Mouse (Mus musculus) heart, embryonic 10.5 days (tissue): ENCODE results near the gene Rfk. TPM values are rescaled to one million over a fixed set of nuclear protein-coding genes. Genes with fewer than 3 reads are reported as not detected.

Experiments used
- DNase-seq: peaks from one replicate; pipeline ENCODE4 v3.0.0-alpha.2; 2017; ENCODE audit warnings: low spot score
- H3K27ac ChIP-seq: fragments of 300-500 bp; sonication (generic); 2 replicates; pipeline ENCODE4 v1.5.1; 2016; ENCODE audit warnings: mild to moderate bottlenecking
- H3K27me3 ChIP-seq: fragments of 300-500 bp; sonication (generic); 2 replicates; pipeline ENCODE4 v1.6.1; 2016; ENCODE audit warnings: mild to moderate bottlenecking; ENCODE audit not compliant: poor library complexity, insufficient read depth, severe bottlenecking
- H3K36me3 ChIP-seq: fragments of 300-500 bp; sonication (generic); 2 replicates; pipeline ENCODE4 v1.6.1; 2016; ENCODE audit warnings: mild to moderate bottlenecking, moderate library complexity
- H3K4me1 ChIP-seq: fragments of 300-500 bp; sonication (generic); 2 replicates; pipeline ENCODE4 v1.6.1; 2016; ENCODE audit warnings: mild to moderate bottlenecking
- H3K4me3 ChIP-seq: fragments of 300-500 bp; sonication (generic); 2 replicates; pipeline ENCODE4 v1.5.1; 2016; ENCODE audit warnings: mild to moderate bottlenecking, moderate library complexity
- H3K9me3 ChIP-seq: fragments of 300-500 bp; sonication (generic); 2 replicates; pipeline ENCODE4 v1.6.1; 2016; ENCODE audit warnings: mild to moderate bottlenecking, moderate library complexity
- WGBS: fragments of 180-500 bp; shearing (Covaris S2); methylation state at CpG from one replicate; pipeline ENCODE4 v1.1.7; 2016; 5-methylcytosine and 5-hydroxymethylcytosine counted together
- polyA plus RNA-seq: library from polyadenylated mRNA; unstranded; fragments of >200 nt; fragmentation: Nextera tagmentation; extraction: Ambion mirVana; gene quantifications from 2 replicates; pipeline ENCODE4 v1.2.1, GENCODE M21; 2016

The Rfk gene
- polyA plus RNA-seq, 1 experiment from 2014 or later, result 57.7 TPM

DNA sequence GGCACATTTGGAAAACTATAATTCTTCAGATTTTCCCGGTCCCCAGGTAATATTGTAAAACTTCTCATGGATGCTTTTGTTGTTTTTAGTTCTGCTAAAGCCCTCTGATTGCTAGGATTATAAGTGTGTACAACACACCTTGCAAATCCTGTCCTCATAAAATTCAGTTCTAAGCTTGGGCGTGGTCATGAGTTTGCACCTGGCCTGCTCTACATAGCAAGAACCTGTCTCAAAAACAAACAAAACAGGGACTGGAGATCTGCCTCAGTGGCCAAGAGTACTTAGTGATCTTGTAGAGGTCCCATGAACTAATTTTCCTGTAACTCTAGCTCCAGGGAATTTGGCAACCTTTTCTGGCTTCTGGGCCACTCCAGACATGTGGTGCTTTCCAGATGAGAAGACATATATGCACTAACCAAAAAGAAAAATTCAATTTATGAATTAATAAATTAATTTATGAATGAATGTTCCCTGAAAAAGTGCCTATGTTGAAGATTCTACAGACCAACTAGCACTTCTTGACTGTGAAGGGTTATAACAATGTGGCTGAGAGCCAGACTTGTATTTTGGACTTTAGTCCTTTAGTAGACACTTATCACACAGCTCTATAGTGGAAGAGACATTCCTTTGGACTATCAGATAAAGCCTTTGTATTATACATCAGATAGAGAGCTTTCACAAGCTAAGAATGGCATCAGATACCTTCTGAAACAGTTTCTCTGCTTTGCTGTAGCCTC lies 34.1 kb downstream of the Rfk start:
- Histone ChIP-seq H3K36me3 (no peaks in the 10 kb centered on the region), H3K27me3 (no peaks in the 10 kb centered on the region), H3K4me3 (no peak overlapping the region), H3K27ac (no peak overlapping the region), H3K9me3 (no peaks in the 10 kb centered on the region), H3K4me1 (0 out of 2 replicates have a peak, but pooled peaks cover 3% of the 10 kb centered on the region)
- WGBS, result 86% methylated on average over 2 of the region's 2 CpGs
- DNase-seq, result no peak

DNA sequence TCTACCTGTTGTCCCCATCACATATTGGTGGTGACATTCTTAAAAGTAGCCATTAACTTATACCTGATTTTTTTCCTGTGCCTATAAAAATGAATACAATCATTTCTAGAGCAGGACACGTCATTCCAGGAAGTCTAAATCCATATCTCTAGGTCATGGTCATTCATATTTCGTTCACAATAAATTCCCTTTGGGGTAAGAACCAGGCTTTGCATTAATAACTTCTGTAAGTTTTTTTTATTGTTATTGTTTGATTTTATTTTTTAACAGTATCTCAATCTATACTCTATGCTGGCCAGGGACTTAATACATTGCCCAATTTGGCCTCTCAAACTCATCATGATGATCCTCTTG lies 34.7 kb downstream of the Rfk start:
- H3K27me3 ChIP-seq, result no peaks in the 10 kb centered on the region
- H3K27ac ChIP-seq, result no peak overlapping the region
- WGBS, result 72% methylated on average over 2 of the region's 2 CpGs
- no peaks in the 10 kb centered on the region for H3K36me3 ChIP-seq
- no peaks in the 10 kb centered on the region for H3K9me3 ChIP-seq
- 0 out of 2 replicates have a peak, but pooled peaks cover under 1% of the 10 kb centered on the region for H3K4me1 ChIP-seq
- H3K4me3 ChIP-seq, result no peak overlapping the region
- no peak for DNase-seq

DNA sequence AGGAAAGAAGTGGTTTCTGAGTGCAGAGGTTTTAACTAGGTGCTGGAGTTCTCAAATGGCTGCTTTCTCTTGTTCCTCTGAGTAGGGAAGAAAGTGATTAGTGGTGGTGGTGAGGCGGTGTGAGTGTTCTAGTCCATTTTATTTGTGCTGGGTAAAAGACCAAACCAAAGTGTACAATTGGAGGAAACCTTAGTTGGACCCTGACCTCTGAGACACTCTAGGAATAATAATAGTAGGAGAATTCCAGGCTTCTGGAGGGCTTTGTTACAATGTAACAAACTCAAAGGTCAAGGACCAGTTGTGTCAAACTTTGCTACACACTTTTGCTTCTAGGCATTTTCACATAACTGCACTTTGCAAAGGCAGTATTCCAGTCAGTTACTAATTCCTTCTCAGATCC lies 42.8 kb downstream of the Rfk start:
- Histone ChIP-seq H3K27me3 (no peaks in the 10 kb centered on the region), H3K36me3 (no peaks in the 10 kb centered on the region), H3K4me1 (no peaks in the 10 kb centered on the region), H3K9me3 (no peaks in the 10 kb centered on the region), H3K27ac (no peak overlapping the region), H3K4me3 (no peak overlapping the region)
- DNase-seq, result no peak
- 89% methylated on average over 1 of the region's 1 CpGs for WGBS

DNA sequence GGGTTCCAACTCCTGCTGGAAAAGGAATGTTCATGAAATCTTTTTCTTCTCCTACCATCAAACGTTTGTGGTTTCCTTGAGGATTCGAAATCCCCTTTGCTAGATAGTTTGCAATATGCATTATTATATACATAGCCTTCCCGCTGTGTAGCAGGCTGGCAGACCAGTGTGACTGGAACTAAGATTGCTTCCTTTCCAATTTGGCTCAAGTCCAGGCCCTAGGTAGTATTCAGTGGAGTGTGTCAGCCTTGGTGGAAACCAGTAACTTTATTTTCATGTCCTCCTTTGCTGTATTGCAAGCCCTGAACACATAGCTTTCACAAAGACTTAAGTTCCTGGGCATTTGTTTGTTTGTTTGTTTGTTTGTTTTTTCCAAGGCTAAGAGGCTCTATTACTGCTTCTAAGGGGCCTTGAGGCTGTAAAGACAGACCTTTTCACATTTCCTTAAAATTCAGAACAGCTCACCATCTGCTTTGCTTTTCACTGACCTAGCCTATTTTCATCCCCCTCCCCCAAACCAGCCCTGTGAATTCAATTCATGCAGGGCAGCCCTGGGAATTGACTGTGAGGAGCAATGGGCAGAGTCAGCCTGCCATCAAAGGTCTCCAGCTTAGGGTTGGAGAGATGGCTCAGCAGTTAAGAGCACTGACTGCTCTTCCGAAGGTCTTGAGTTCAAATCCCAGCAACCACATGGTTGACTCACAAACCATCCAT lies 45.8 kb downstream of the Rfk start:
- Histone ChIP-seq H3K27me3 (no peaks in the 10 kb centered on the region), H3K4me1 (no peaks in the 10 kb centered on the region), H3K4me3 (no peak overlapping the region), H3K27ac (no peak overlapping the region), H3K9me3 (no peaks in the 10 kb centered on the region), H3K36me3 (no peaks in the 10 kb centered on the region)
- no peak for DNase-seq
- WGBS, result 72% methylated on average over 4 of the region's 4 CpGs

DNA sequence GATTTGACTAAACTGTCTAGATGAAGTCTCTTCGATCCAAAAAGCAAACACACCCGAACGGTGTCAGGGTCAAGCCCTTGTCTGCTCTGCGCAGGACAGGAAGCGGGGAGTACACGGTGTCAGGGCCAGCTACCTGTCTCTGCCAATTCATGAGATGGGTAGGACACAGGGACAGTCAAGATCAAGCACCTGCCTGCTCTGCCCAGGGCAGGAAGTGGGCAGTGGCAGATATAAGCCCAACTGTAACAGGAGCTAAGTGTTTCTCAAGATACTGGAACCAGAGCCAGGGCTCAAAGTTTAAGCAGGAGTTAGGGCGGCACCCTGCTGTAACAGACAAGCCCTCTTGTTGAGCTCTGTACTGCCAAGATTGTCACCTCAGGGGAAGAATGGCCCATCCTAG lies 49.7 kb downstream of the Rfk start:
- Histone ChIP-seq H3K9me3 (no peaks in the 10 kb centered on the region), H3K36me3 (no peaks in the 10 kb centered on the region), H3K4me1 (no peaks in the 10 kb centered on the region), H3K27me3 (no peaks in the 10 kb centered on the region), H3K27ac (no peak overlapping the region), H3K4me3 (no peak overlapping the region)
- no peak for DNase-seq
- 86% methylated on average over 7 of the region's 7 CpGs for WGBS

Other genes with a start within 250 kb of the Rfk start
- 7.7 and 9.4 TPM in 2 replicates for gene Gcnt1, start 21.2 kb upstream of the Rfk start, polyA plus RNA-seq